Comparison of ENCODE assay signal across 8 mouse cellular contexts in the genomic region with DNA sequence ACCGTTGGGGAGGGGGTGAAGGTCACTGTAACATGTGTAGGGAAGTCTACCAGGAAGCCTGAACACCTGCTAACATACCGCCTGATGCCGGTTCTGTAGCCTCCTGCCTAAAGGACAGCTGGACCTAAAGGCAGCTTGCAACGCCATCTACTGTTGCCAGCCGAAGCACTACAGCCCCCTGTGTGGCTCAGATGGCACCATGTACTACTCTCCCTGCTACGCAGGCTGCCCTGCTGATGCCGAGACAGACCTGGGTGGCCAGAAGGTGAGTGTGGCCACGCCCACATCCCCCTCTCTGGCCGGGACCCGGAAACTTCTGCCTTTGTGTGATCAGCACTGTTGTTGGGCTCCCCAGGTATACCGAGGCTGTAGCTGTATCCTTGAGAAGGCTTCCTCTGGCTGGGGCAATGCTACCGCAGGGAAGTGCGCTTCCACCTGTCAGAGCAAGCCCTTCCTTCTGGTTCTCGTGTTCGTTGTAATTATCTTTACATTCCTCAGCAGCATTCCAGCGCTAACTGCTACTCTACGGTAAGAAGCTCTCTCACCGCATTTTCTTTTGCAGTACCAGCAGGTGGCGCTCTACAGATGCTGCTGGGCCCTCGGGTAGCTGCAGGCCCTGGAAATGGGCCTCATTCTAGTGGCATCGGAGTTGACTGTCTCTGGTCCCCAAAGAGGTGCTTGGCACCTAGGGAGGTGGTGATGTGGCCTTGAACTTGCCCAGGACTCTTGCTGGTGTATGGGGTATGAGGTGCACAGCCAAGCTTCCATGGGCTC. TPM values are rescaled to one million over a fixed set of nuclear protein-coding genes. Genes with fewer than 3 reads are reported as not detected.
DNase-seq lines count a peak whose midpoint lies in the region; ATAC-seq and TF ChIP-seq lines count a peak whose summit lies in the region.

No protein-coding gene starts in this region.

- peaks cover 5% of the 10 kb centered on the region; the same call in 1 of the 2 replicates for H3K4me1 ChIP-seq in cerebellum, adult 2 months (ENCODE audit: control insufficient read depth, insufficient read depth, low read length)
- H3K4me1 ChIP-seq in spleen, adult 2 months (ENCODE audit: control insufficient read depth, insufficient read depth, insufficient read length): no peaks in the 10 kb centered on the region
- peaks cover 13% of the 10 kb centered on the region; the same call in 1 of the 2 replicates for H3K4me1 ChIP-seq in forebrain, embryonic 12.5 days
- H3K4me1 ChIP-seq in intestine, embryonic 15.5 days (replicated peaks): peaks cover 7% of the 10 kb centered on the region; the same call in 1 of the 2 replicates
- no peaks in the 10 kb centered on the region for H3K4me1 ChIP-seq in stomach, postnatal 0 days (replicated peaks; ENCODE audit: control insufficient read depth, insufficient read depth)

- H3K4me3 ChIP-seq in cerebellum, adult 2 months (replicated peaks; ENCODE audit: insufficient read depth, low read depth, low read length): no peak overlapping the region
- H3K4me3 ChIP-seq in spleen, adult 2 months (ENCODE audit: extremely low read depth, insufficient read depth, insufficient read length): no peak overlapping the region
- 0 out of 2 replicates have a peak overlapping the region, but pooled peaks have one; percentile 2 for H3K4me3 ChIP-seq in forebrain, embryonic 12.5 days (replicated peaks)
- no peak overlapping the region for H3K4me3 ChIP-seq in intestine, embryonic 15.5 days (replicated peaks)
- no peak overlapping the region for H3K4me3 ChIP-seq in stomach, postnatal 0 days (ENCODE audit: low read depth, low read length)

- no peak overlapping the region for H3K9ac ChIP-seq in forebrain, embryonic 12.5 days
- no peak overlapping the region for H3K9ac ChIP-seq in intestine, embryonic 15.5 days
- no peak overlapping the region for H3K9ac ChIP-seq in stomach, postnatal 0 days (ENCODE audit: low read length)

- no peak overlapping the region for H3K27ac ChIP-seq in cerebellum, adult 2 months (ENCODE audit: insufficient read depth, low read length)
- H3K27ac ChIP-seq in spleen, adult 2 months (ENCODE audit: insufficient read depth, low read length): no peak overlapping the region
- no peak overlapping the region for H3K27ac ChIP-seq in forebrain, embryonic 12.5 days
- H3K27ac ChIP-seq in intestine, embryonic 15.5 days: no peak overlapping the region
- H3K27ac ChIP-seq in stomach, postnatal 0 days (replicated peaks): no peak overlapping the region

- peak overlapping the region; percentile 34 for H3K4me2 ChIP-seq in forebrain, embryonic 12.5 days
- peak overlapping the region; percentile 28; the same call in 1 of the 2 replicates for H3K4me2 ChIP-seq in intestine, embryonic 15.5 days (replicated peaks)
- H3K4me2 ChIP-seq in stomach, postnatal 0 days (replicated peaks; ENCODE audit: low read depth): no peak overlapping the region

- TF ChIP-seq POLR2A in cerebellum, adult 2 months (IDR thresholded peaks at IDR 0.05; ENCODE audit: borderline replicate concordance, insufficient read depth, low read length): no peak
- no peak for TF ChIP-seq POLR2A in spleen, adult 2 months (IDR thresholded peaks at IDR 0.05; ENCODE audit: low read depth, low read length)

- 13% methylated on average over 21 of the region's 21 CpGs for WGBS in cerebellum, adult 2 months
- 65% methylated on average over 21 of the region's 21 CpGs for WGBS in spleen, adult 2 months
- 5% methylated on average over 21 of the region's 21 CpGs for WGBS in forebrain, embryonic 12.5 days
- 7% methylated on average over 21 of the region's 21 CpGs for WGBS in intestine, embryonic 15.5 days
- WGBS in stomach, postnatal 0 days: 13% methylated on average over 21 of the region's 21 CpGs

- TF ChIP-seq CTCF in cerebellum, adult 2 months (IDR thresholded peaks at IDR 0.05; ENCODE audit: borderline replicate concordance, insufficient read depth, low read depth, low read length): peak; percentile 64; the same call in 1 of the 2 replicates
- TF ChIP-seq CTCF in spleen, adult 2 months (IDR thresholded peaks at IDR 0.05; ENCODE audit: extremely low read depth, insufficient read depth, insufficient read length, insufficient replicate concordance): peak; percentile 46; the same call in 1 of the 2 replicates
- peak; percentile 84 for TF ChIP-seq CTCF in stomach, postnatal 0 days (IDR thresholded peaks at IDR 0.05; ENCODE audit: low read depth)

- ATAC-seq in forebrain, embryonic 12.5 days (ENCODE audit: low FRiP score): peak; percentile 45
- ATAC-seq in intestine, embryonic 15.5 days: peak; percentile 52
- peak; percentile 70 for ATAC-seq in megakaryocyte, adult 5-6 weeks (ENCODE audit: poor library complexity, severe bottlenecking)
- peak; percentile 50 for ATAC-seq in stomach, postnatal 0 days (ENCODE audit: low FRiP score, low TSS enrichment)

- no peaks in the 10 kb centered on the region for H3K27me3 ChIP-seq in cerebellum, adult 2 months (ENCODE audit: control insufficient read depth, insufficient read depth, low read length)
- no peaks in the 10 kb centered on the region for H3K27me3 ChIP-seq in spleen, adult 2 months (ENCODE audit: control insufficient read depth, insufficient read depth, low read length)
- no peaks in the 10 kb centered on the region for H3K27me3 ChIP-seq in forebrain, embryonic 12.5 days
- H3K27me3 ChIP-seq in intestine, embryonic 15.5 days (replicated peaks): peaks cover 3% of the 10 kb centered on the region; the same call in 1 of the 2 replicates
- no peaks in the 10 kb centered on the region for H3K27me3 ChIP-seq in stomach, postnatal 0 days (ENCODE audit: control insufficient read depth, insufficient read depth, low read length)

- TF ChIP-seq EP300 in stomach, postnatal 0 days (optimal IDR thresholded peaks at IDR 0.05): no peak

- H3K9me3 ChIP-seq in forebrain, embryonic 12.5 days: no peaks in the 10 kb centered on the region
- H3K9me3 ChIP-seq in intestine, embryonic 15.5 days: no peaks in the 10 kb centered on the region
- no peaks in the 10 kb centered on the region for H3K9me3 ChIP-seq in stomach, postnatal 0 days (ENCODE audit: control insufficient read depth, low read length)

- no peaks in the 10 kb centered on the region for H3K36me3 ChIP-seq in spleen, adult 2 months (ENCODE audit: control insufficient read depth, insufficient read depth, low read length)
- H3K36me3 ChIP-seq in forebrain, embryonic 12.5 days (replicated peaks): no peaks in the 10 kb centered on the region
- no peaks in the 10 kb centered on the region for H3K36me3 ChIP-seq in intestine, embryonic 15.5 days
- H3K36me3 ChIP-seq in stomach, postnatal 0 days (ENCODE audit: control insufficient read depth, insufficient read depth, low read length): no peaks in the 10 kb centered on the region

- peak in 1 of 2 experiments; percentile 26 for DNase-seq in cerebellum, adult 2 months
- DNase-seq in cerebellum, adult 9-10 months: no peak
- DNase-seq in spleen, adult 2 months (ENCODE audit: low read depth in 1 of 2, low spot score in 2 of 2): no peak
- DNase-seq in spleen, adult 12 weeks (ENCODE audit: low spot score): no peak
- DNase-seq in stomach, postnatal 0 days (ENCODE audit: low spot score): peak; percentile 54

RNA-seq across cellular contexts. Expression of a gene that starts 16.4 kb away (rescaled TPM):
- polyA plus RNA-seq in cerebellum, adult 2 months (2012; rRNA removed): 18.6 and 25.3 TPM in 2 replicates
- polyA plus RNA-seq in spleen, adult 2 months (2012; rRNA removed): 8.1 and 10.1 TPM in 2 replicates
- polyA plus RNA-seq in forebrain, embryonic 12.5 days (2016; fragmentation: Nextera tagmentation; extraction: Ambion mirVana): 4.0 and 4.1 TPM in 2 replicates
- polyA plus RNA-seq in intestine, embryonic 15.5 days (2015; fragmentation: Nextera tagmentation; extraction: Ambion mirVana): 2.3 and 2.8 TPM in 2 replicates
- 2.6 and 2.7 TPM in 2 replicates for total RNA-seq in megakaryocyte, adult 5-6 weeks (2015)
- total RNA-seq in megakaryocyte, adult 5-6 weeks (2017): 2.5 and 2.7 TPM in 2 replicates
- polyA plus RNA-seq in stomach, postnatal 0 days (2015; fragmentation: Nextera tagmentation; extraction: Ambion mirVana): 4.2 and 5.6 TPM in 2 replicates

RNA-seq across cellular contexts. Expression of a gene that starts 27.3 kb away (rescaled TPM):
- polyA plus RNA-seq in cerebellum, adult 2 months (2012; rRNA removed): 0.79 and 1.3 TPM in 2 replicates
- not detected in 2 replicates for polyA plus RNA-seq in spleen, adult 2 months (2012; rRNA removed)
- polyA plus RNA-seq in forebrain, embryonic 12.5 days (2016; fragmentation: Nextera tagmentation; extraction: Ambion mirVana): 0.55 and 0.67 TPM in 2 replicates
- polyA plus RNA-seq in intestine, embryonic 15.5 days (2015; fragmentation: Nextera tagmentation; extraction: Ambion mirVana): 2.4 and 2.8 TPM in 2 replicates
- total RNA-seq in megakaryocyte, adult 5-6 weeks (2015): not detected in 2 replicates
- not detected in 2 replicates for total RNA-seq in megakaryocyte, adult 5-6 weeks (2017)
- polyA plus RNA-seq in stomach, postnatal 0 days (2015; fragmentation: Nextera tagmentation; extraction: Ambion mirVana): 0.11 and 0.12 TPM in 2 replicates
